Mouse (Mus musculus) MEL (cell line): ENCODE results near the gene Rpa1. TPM values are rescaled to one million over a fixed set of nuclear protein-coding genes. Genes with fewer than 3 reads are reported as not detected.

Experiments
- DNase-seq: peaks from one replicate; pipeline ENCODE4 v3.0.0; 2011; ENCODE audit warnings: low read depth, low spot score
- H3K27ac ChIP-seq: 2 replicates; pipeline ENCODE4 v1.5.1; 2012; ENCODE audit warnings: low read depth, mild to moderate bottlenecking, control low read depth, low read length, moderate library complexity; ENCODE audit not compliant: control insufficient read depth
- H3K27me3 ChIP-seq, 2 experiments: fragments of 150-350 bp in 1 of 2; sonication (generic) in 1 of 2; 2 replicates each; pipeline ENCODE4 v1.6.1; 2012; ENCODE audit warnings: low read length in 2 of 2, mild to moderate bottlenecking in 2 of 2, improper control_type of control experiment in 1 of 2, moderate library complexity in 1 of 2; ENCODE audit not compliant: insufficient read depth in 2 of 2, control insufficient read depth in 1 of 2
- H3K36me3 ChIP-seq, 2 experiments: 2 replicates each; pipeline ENCODE4 v1.6.1; 2012 to 2014; ENCODE audit warnings: low read length in 2 of 2, improper control_type of control experiment in 1 of 2, inconsistent platforms in 1 of 2, mild to moderate bottlenecking in 1 of 2; ENCODE audit not compliant: insufficient read depth in 2 of 2, control insufficient read depth in 1 of 2
- H3K4me1 ChIP-seq, 2 experiments: fragments of 150-350 bp in 1 of 2; sonication (generic) in 1 of 2; 2 replicates each; pipeline ENCODE4 v1.6.1; 2012; ENCODE audit warnings: low read length in 2 of 2, improper control_type of control experiment in 1 of 2, mild to moderate bottlenecking in 1 of 2; ENCODE audit not compliant: insufficient read depth in 2 of 2, control insufficient read depth in 1 of 2
- H3K4me3 ChIP-seq, 2 experiments: fragments of 150-350 bp in 1 of 2; sonication (generic) in 1 of 2; 2 replicates each; pipeline ENCODE4 v1.5.1; 2012; ENCODE audit warnings: low read depth in 2 of 2, low read length in 2 of 2, mild to moderate bottlenecking in 2 of 2, moderate library complexity in 2 of 2, control low read depth in 1 of 2, improper control_type of control experiment in 1 of 2; ENCODE audit not compliant: control insufficient read depth in 1 of 2, insufficient read depth in 1 of 2
- H3K79me2 ChIP-seq: 2 replicates; pipeline ENCODE4 v1.6.1; 2012; ENCODE audit warnings: mild to moderate bottlenecking, low read length, moderate library complexity; ENCODE audit not compliant: control insufficient read depth, poor library complexity, insufficient read depth
- H3K9ac ChIP-seq: 2 replicates; pipeline ENCODE4 v1.6.1; 2012; ENCODE audit warnings: low read depth, mild to moderate bottlenecking, control low read depth, low read length, moderate library complexity; ENCODE audit not compliant: control insufficient read depth, poor library complexity, severe bottlenecking
- H3K9me3 ChIP-seq: fragments of 150-350 bp; sonication (generic); replicated peaks from 2 replicates; pipeline ENCODE4 v1.6.1; 2012; ENCODE audit warnings: mild to moderate bottlenecking, low read length, improper control_type of control experiment, moderate library complexity; ENCODE audit not compliant: insufficient read depth
- CHD1 ChIP-seq: IDR thresholded peaks from 2 replicates; pipeline ENCODE4 v1.6.1; 2012; ENCODE audit warnings: low read depth, mild to moderate bottlenecking, inconsistent platforms, low read length, improper control_type of control experiment
- CHD2 ChIP-seq: IDR thresholded peaks from 2 replicates; pipeline ENCODE4 v1.6.1; 2011; ENCODE audit warnings: low read length, improper control_type of control experiment
- CTCF ChIP-seq, 3 experiments: IDR thresholded peaks in 2 of 3; conservative IDR thresholded peaks in 1 of 3; 2 replicates each; pipeline ENCODE4 v1.5.1; 2011 to 2012; ENCODE audit warnings: low read length in 3 of 3, low read depth in 2 of 3, mild to moderate bottlenecking in 2 of 3, improper control_type of control experiment in 1 of 3, inconsistent platforms in 1 of 3, mixed read lengths in 1 of 3, moderate library complexity in 1 of 3; ENCODE audit not compliant: control insufficient read depth in 1 of 3, insufficient read depth in 1 of 3, poor library complexity in 1 of 3, severe bottlenecking in 1 of 3
- EP300 ChIP-seq, 2 experiments: IDR thresholded peaks; 2 replicates each; pipeline ENCODE4 v1.6.1; 2011; ENCODE audit warnings: improper control_type of control experiment in 2 of 2, low read length in 2 of 2, low read depth in 1 of 2, mild to moderate bottlenecking in 1 of 2
- ETS1 ChIP-seq: IDR thresholded peaks from 2 replicates; pipeline ENCODE4 v1.6.1; 2012; ENCODE audit warnings: low read depth, mild to moderate bottlenecking, inconsistent platforms, low read length, improper control_type of control experiment, moderate library complexity
- GATA1 ChIP-seq: IDR thresholded peaks from 2 replicates; pipeline ENCODE4 v1.6.1; 2011; ENCODE audit warnings: low read depth, low read length, improper control_type of control experiment
- HCFC1 ChIP-seq: IDR thresholded peaks from 2 replicates; pipeline ENCODE4 v1.6.1; 2012; ENCODE audit warnings: low read depth, mild to moderate bottlenecking, inconsistent platforms, low read length, improper control_type of control experiment, moderate library complexity
- JUND ChIP-seq: IDR thresholded peaks from 2 replicates; pipeline ENCODE4 v1.6.1; 2011; ENCODE audit warnings: low read depth, mild to moderate bottlenecking, improper control_type of control experiment, low read length
- KAT2A ChIP-seq: conservative IDR thresholded peaks from 2 replicates; pipeline ENCODE4 v1.6.1; 2012; ENCODE audit warnings: low read depth, low read length, improper control_type of control experiment, inconsistent platforms
- MAFK ChIP-seq: IDR thresholded peaks from 2 replicates; pipeline ENCODE4 v1.6.1; 2011; ENCODE audit warnings: low read depth, mild to moderate bottlenecking, low read length, improper control_type of control experiment, borderline replicate concordance
- MAX ChIP-seq: IDR thresholded peaks from 2 replicates; pipeline ENCODE4 v1.6.1; 2011; ENCODE audit warnings: low read length, improper control_type of control experiment
- MEF2A ChIP-seq: IDR thresholded peaks from 2 replicates; pipeline ENCODE4 v1.6.1; 2014; ENCODE audit warnings: low read depth, mild to moderate bottlenecking, inconsistent platforms, low read length, improper control_type of control experiment; ENCODE audit not compliant: poor library complexity, insufficient replicate concordance, severe bottlenecking; ENCODE audit errors: extremely low read depth
- MXI1 ChIP-seq: IDR thresholded peaks from 2 replicates; pipeline ENCODE4 v1.6.1; 2011; ENCODE audit warnings: mild to moderate bottlenecking, low read depth, low read length, improper control_type of control experiment
- MYB ChIP-seq: IDR thresholded peaks from 2 replicates; pipeline ENCODE4 v1.6.1; 2011; ENCODE audit warnings: mild to moderate bottlenecking, low read depth, low read length, improper control_type of control experiment
- MYC ChIP-seq: IDR thresholded peaks from 2 replicates; pipeline ENCODE4 v1.6.1; 2011; ENCODE audit warnings: low read depth, mild to moderate bottlenecking, low read length, improper control_type of control experiment, moderate library complexity
- NELFE ChIP-seq: IDR thresholded peaks from 2 replicates; pipeline ENCODE4 v1.6.1; 2011; ENCODE audit warnings: low read depth, low read length, improper control_type of control experiment
- NRF1 ChIP-seq: IDR thresholded peaks from 2 replicates; pipeline ENCODE4 v1.6.1; 2014; ENCODE audit warnings: low read depth, mild to moderate bottlenecking, inconsistent platforms, low read length, improper control_type of control experiment, moderate library complexity; ENCODE audit not compliant: poor library complexity, insufficient read depth, severe bottlenecking
- POLR2A ChIP-seq, 2 experiments: IDR thresholded peaks; 2 replicates each; pipeline ENCODE4 v1.6.1; 2011 to 2012; ENCODE audit warnings: low read length in 2 of 2, mild to moderate bottlenecking in 2 of 2, control low read depth in 1 of 2, improper control_type of control experiment in 1 of 2, low read depth in 1 of 2, moderate library complexity in 1 of 2; ENCODE audit not compliant: control insufficient read depth in 1 of 2, insufficient read depth in 1 of 2, poor library complexity in 1 of 2
- POLR2AphosphoS2 ChIP-seq: IDR thresholded peaks from 2 replicates; pipeline ENCODE4 v1.6.1; 2011; ENCODE audit warnings: low read length, improper control_type of control experiment
- POLR2AphosphoS5 ChIP-seq: IDR thresholded peaks from 2 replicates; pipeline ENCODE4 v1.6.1; 2012; ENCODE audit warnings: low read depth, borderline replicate concordance, mild to moderate bottlenecking, inconsistent platforms, low read length, moderate library complexity, mixed read lengths
- RAD21 ChIP-seq: IDR thresholded peaks from 2 replicates; pipeline ENCODE4 v1.6.1; 2011; ENCODE audit warnings: mild to moderate bottlenecking, low read depth, low read length, improper control_type of control experiment
- RCOR1 ChIP-seq: IDR thresholded peaks from 2 replicates; pipeline ENCODE4 v1.6.1; 2012; ENCODE audit warnings: low read depth, mild to moderate bottlenecking, inconsistent platforms, low read length, improper control_type of control experiment
- SIN3A ChIP-seq: IDR thresholded peaks from 2 replicates; pipeline ENCODE4 v1.6.1; 2012; ENCODE audit warnings: low read length, improper control_type of control experiment, inconsistent platforms
- SMC3 ChIP-seq: IDR thresholded peaks from 2 replicates; pipeline ENCODE4 v1.6.1; 2011; ENCODE audit warnings: low read depth, low read length, improper control_type of control experiment
- TBP ChIP-seq: IDR thresholded peaks from 2 replicates; pipeline ENCODE4 v1.8.0; 2011; ENCODE audit warnings: low read depth, low read length, improper control_type of control experiment
- TCF12 ChIP-seq: IDR thresholded peaks from 2 replicates; pipeline ENCODE4 v1.6.1; 2014; ENCODE audit warnings: low read depth, mild to moderate bottlenecking, inconsistent platforms, low read length, improper control_type of control experiment, moderate library complexity
- USF1 ChIP-seq: IDR thresholded peaks from 2 replicates; pipeline ENCODE4 v1.6.1; 2014; ENCODE audit warnings: low read depth, mild to moderate bottlenecking, inconsistent platforms, low read length, improper control_type of control experiment, moderate library complexity
- ZC3H11A ChIP-seq: IDR thresholded peaks from 2 replicates; pipeline ENCODE4 v1.6.1; 2012; ENCODE audit warnings: low read depth, mild to moderate bottlenecking, inconsistent platforms, low read length, improper control_type of control experiment
- ZKSCAN1 ChIP-seq: IDR thresholded peaks from 2 replicates; pipeline ENCODE4 v1.6.1; 2012; ENCODE audit warnings: low read depth, mild to moderate bottlenecking, inconsistent platforms, low read length, improper control_type of control experiment, moderate library complexity
- ZMIZ1 ChIP-seq: IDR thresholded peaks from 2 replicates; pipeline ENCODE4 v1.6.1; 2012; ENCODE audit warnings: low read depth, mild to moderate bottlenecking, inconsistent platforms, low read length, improper control_type of control experiment, moderate library complexity
- polyA plus RNA-seq, 2 experiments: library from polyadenylated mRNA; stranded (reverse) in 1 of 2; unstranded in 1 of 2; fragments of >175 nt in 1 of 2; fragments of >200 nt in 1 of 2; gene quantifications; 2 replicates each; pipeline versions ENCODE4 v1.2.1 to v1.2.4; 2012; ENCODE audit warnings: low replicate concordance in 2 of 2, low read depth in 1 of 2; ENCODE audit not compliant: insufficient read length in 2 of 2, insufficient read depth in 1 of 2, missing spikeins in 1 of 2
- total RNA-seq: library from RNA; depleted of rRNA; stranded (reverse); fragments of 300-350 nt; gene quantifications from 2 replicates; pipeline ENCODE4 v1.2.3, GENCODE M21; 2012

Gene Rpa1
- total and polyA plus RNA-seq, 3 experiments: 179 to 481 (median 242) TPM

GRCm38 (mm10) chr11:75270985-75271434 is 77.1 kb downstream of the Rpa1 start:
- Histone ChIP-seq H3K27me3 (no peaks in the 10 kb centered on the region), H3K9ac (no peak overlapping the region), H3K36me3 (peaks cover 0 to 17% of the 10 kb centered on the region in 2 experiments; a peak in 2 of 4 replicates), H3K27ac (no peak overlapping the region), H3K79me2 (no peaks in the 10 kb centered on the region), H3K4me3 (no peak overlapping the region), H3K9me3 (no peaks in the 10 kb centered on the region), H3K4me1 (peaks cover 2 to 24% of the 10 kb centered on the region in 2 experiments; a peak in 3 of 4 replicates)
- DNase-seq: peak; percentile 25
- no peak for TF ChIP-seq POLR2AphosphoS2
- no peak for TF ChIP-seq GATA1
- peak; percentile 13; the same call in 1 of the 2 replicates for TF ChIP-seq MAX
- no peak for TF ChIP-seq CTCF (IDR thresholded peaks at IDR 0.05 in 2 of 3, conservative IDR thresholded peaks at IDR 0.05 in 1 of 3; ENCODE audit: control insufficient read depth in 1 of 3, insufficient read depth in 1 of 3, low read depth in 2 of 3, low read length in 3 of 3, poor library complexity in 1 of 3, severe bottlenecking in 1 of 3)

- H3K27ac ChIP-seq: no peak overlapping the region
- TF ChIP-seq ZKSCAN1: no peak
- TF ChIP-seq SMC3: no peak
- peak; percentile 37; the same call in 1 of the 2 replicates for TF ChIP-seq ETS1
- TF ChIP-seq POLR2AphosphoS2: no peak
- no peak for TF ChIP-seq MXI1
- no peak for TF ChIP-seq ZC3H11A
- TF ChIP-seq ZMIZ1: no peak
- TF ChIP-seq CTCF (IDR thresholded peaks at IDR 0.05 in 2 of 3, conservative IDR thresholded peaks at IDR 0.05 in 1 of 3; ENCODE audit: control insufficient read depth in 1 of 3, insufficient read depth in 1 of 3, low read depth in 2 of 3, low read length in 3 of 3, poor library complexity in 1 of 3, severe bottlenecking in 1 of 3): no peak
- TF ChIP-seq MAFK: no peak
- TF ChIP-seq SIN3A: 0 out of 2 replicates have a peak, but pooled peaks have one; percentile 36
- TF ChIP-seq HCFC1: no peak
- TF ChIP-seq NRF1: no peak
- no peak for TF ChIP-seq POLR2A (IDR thresholded peaks at IDR 0.05; ENCODE audit: control insufficient read depth in 1 of 2, insufficient read depth in 1 of 2, low read depth in 1 of 2, low read length in 2 of 2, poor library complexity in 1 of 2)
- no peak for TF ChIP-seq TBP
- TF ChIP-seq MEF2A: no peak
- TF ChIP-seq CHD2: no peak
- no peak for TF ChIP-seq RAD21
- TF ChIP-seq GATA1: peak; percentile 82
- no peak for TF ChIP-seq KAT2A
- no peak for TF ChIP-seq MYC
- no peak for TF ChIP-seq MAX
- no peak for TF ChIP-seq MYB
- peak; percentile 71 to 76 for TF ChIP-seq EP300 (IDR thresholded peaks at IDR 0.05; ENCODE audit: low read depth in 1 of 2, low read length in 2 of 2)
- TF ChIP-seq USF1: no peak
- no peak for TF ChIP-seq CHD1
- no peak for TF ChIP-seq JUND
- TF ChIP-seq RCOR1: peak; percentile 56; the same call in 1 of the 2 replicates
- peak; percentile 60; the same call in 1 of the 2 replicates for TF ChIP-seq TCF12
- TF ChIP-seq NELFE: no peak
- TF ChIP-seq POLR2AphosphoS5: no peak
Measured at GRCm38 (mm10) chr11:75270276-75270984, 77.7 kb downstream of the Rpa1 start.

More at GRCm38 (mm10) chr11:75270276-75270984, 77.7 kb downstream of the Rpa1 start:
- Histone ChIP-seq H3K4me1 (peaks cover 2 to 24% of the 10 kb centered on the region in 2 experiments; a peak in 3 of 4 replicates), H3K9ac (no peak overlapping the region), H3K9me3 (no peaks in the 10 kb centered on the region), H3K36me3 (peaks cover 0 to 17% of the 10 kb centered on the region in 2 experiments; a peak in 2 of 4 replicates), H3K27me3 (no peaks in the 10 kb centered on the region), H3K4me3 (no peak overlapping the region), H3K79me2 (no peaks in the 10 kb centered on the region)
- peak; percentile 78 for DNase-seq
